Mouse (Mus musculus) macrophage (primary cell): ENCODE results near the gene Slc38a3. TPM values are rescaled to one million over a fixed set of nuclear protein-coding genes. Genes with fewer than 3 reads are reported as not detected.

Source experiments
- H3K27ac ChIP-seq: fragments of 350-480 bp; formaldehyde crosslinking; 2 replicates; pipeline ENCODE4 v1.9.0; 2021
- H3K36me3 ChIP-seq: fragments of 350-480 bp; formaldehyde crosslinking; 2 replicates; pipeline ENCODE4 v1.9.0; 2021; ENCODE audit errors: inconsistent target
- H3K4me3 ChIP-seq: fragments of 350-480 bp; formaldehyde crosslinking; 2 replicates; pipeline ENCODE4 v1.9.0; 2021; ENCODE audit errors: inconsistent target
- H3K79me2 ChIP-seq: fragments of 350-480 bp; formaldehyde crosslinking; 2 replicates; pipeline ENCODE4 v1.9.0; 2021; ENCODE audit errors: inconsistent target
- WGBS: methylation state at CpG from one replicate; pipeline ENCODE4 v1.1.7; 2026; ENCODE audit warnings: inconsistent platforms; ENCODE audit not compliant: missing documents; 5-methylcytosine and 5-hydroxymethylcytosine counted together
- polyA plus RNA-seq: library from polyadenylated mRNA; stranded (reverse); fragments of 250-400 nt; gene quantifications from 3 replicates; pipeline ENCODE4 v1.2.4, GENCODE M21; 2018; ENCODE audit warnings: inconsistent platforms

Gene Slc38a3
- polyA plus RNA-seq, 1 experiment from 2014 or later = not detected

DNA sequence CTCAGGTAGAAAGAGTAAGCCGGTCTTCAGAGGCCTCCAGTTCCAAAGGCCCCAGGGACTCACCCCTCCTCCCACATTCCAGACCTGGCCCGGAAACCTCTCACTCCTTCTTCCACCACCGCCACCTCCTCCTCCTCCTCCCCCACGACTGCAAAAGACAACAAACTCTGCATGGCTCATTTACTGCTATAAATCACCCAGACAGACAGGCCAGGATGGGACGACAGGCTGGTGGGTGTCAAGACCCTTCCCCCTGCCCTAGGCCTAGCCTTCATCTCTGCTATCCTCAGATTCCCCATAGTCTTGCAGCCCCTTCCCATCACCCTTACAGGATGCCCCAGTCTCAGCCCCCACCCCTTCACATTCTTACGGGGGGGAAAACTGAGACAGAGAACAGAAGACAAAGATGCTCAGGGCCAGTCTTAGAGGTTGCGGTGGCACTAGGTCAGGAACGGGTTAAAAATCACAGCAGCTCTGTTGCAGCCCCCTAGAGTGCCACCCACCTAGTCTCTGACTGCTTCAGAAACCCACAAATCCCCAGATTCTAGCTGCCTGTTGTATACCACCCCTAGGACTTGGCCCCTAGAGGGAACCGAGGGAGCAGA lies 30.1 kb upstream of the Slc38a3 start:
- no peaks in the 10 kb centered on the region for H3K79me2 ChIP-seq
- no peaks in the 10 kb centered on the region for H3K36me3 ChIP-seq
- H3K27ac ChIP-seq = no peak overlapping the region
- H3K4me3 ChIP-seq = no peak overlapping the region
- WGBS = 80% methylated on average over 9 of the region's 9 CpGs

- WGBS = 91% methylated on average over 14 of the region's 14 CpGs
- no peaks in the 10 kb centered on the region for H3K79me2 ChIP-seq
- H3K27ac ChIP-seq = no peak overlapping the region
- no peak overlapping the region for H3K4me3 ChIP-seq
- no peaks in the 10 kb centered on the region for H3K36me3 ChIP-seq
Observed at GRCm38 (mm10) chr9:107698611-107699190, 29.4 kb upstream of the Slc38a3 start.

- Histone ChIP-seq H3K79me2 (no peaks in the 10 kb centered on the region), H3K36me3 (no peaks in the 10 kb centered on the region), H3K27ac (no peak overlapping the region), H3K4me3 (no peak overlapping the region)
- 93% methylated on average over 14 of the region's 14 CpGs for WGBS
Observed at GRCm38 (mm10) chr9:107697811-107698521, 28.6 kb upstream of the Slc38a3 start.

DNA sequence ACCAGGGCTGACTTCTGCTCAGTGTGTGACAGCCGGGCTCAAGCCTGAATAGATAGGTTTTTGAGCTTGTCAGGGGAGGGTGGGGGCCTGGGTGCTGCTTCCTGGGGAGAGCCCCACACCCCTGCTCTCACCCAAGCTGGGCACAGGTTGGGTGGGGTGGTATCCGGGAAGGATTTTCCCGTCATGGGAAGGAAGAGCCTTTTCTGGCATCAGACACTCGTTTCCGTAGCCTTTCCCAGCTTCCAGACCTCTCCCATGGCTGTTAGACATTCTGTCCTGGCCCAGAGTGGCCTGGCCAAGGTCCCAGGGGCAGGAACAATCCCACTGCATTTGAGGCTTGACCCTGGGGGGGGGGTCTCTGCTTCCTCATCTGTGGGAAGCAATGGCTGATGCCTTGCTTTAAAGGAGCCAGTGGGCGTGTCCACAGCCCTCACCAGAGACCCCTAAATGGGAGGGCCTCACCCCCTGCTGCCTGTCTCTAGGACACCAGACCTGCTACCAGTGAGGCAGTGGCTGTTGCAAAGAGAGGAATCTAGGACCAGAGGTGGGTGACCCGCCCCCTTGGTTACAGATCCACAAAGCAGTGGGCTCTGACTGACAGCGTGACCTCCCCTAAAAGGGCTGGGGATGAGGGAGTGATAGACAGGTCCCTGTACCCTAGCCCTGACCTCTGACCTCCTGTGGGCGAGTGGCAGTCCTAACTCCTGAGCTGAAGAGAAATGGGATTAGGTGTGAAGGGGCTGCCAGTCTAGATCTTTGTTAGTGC lies 27.7 kb upstream of the Slc38a3 start:
- H3K27ac ChIP-seq = no peak overlapping the region
- 88% methylated on average over 9 of the region's 9 CpGs for WGBS
- H3K36me3 ChIP-seq = no peaks in the 10 kb centered on the region
- H3K4me3 ChIP-seq = no peak overlapping the region
- no peaks in the 10 kb centered on the region for H3K79me2 ChIP-seq

- WGBS = 7% methylated on average over 6 of the region's 6 CpGs
- Histone ChIP-seq H3K4me3 (no peak overlapping the region), H3K79me2 (no peaks in the 10 kb centered on the region), H3K36me3 (no peaks in the 10 kb centered on the region), H3K27ac (no peak overlapping the region)
Observed at GRCm38 (mm10) chr9:107696106-107696479, 26.8 kb upstream of the Slc38a3 start.

- no peak overlapping the region for H3K27ac ChIP-seq
- 70% methylated on average over 12 of the region's 12 CpGs for WGBS
Observed at GRCm38 (mm10) chr9:107695441-107696105, 26.2 kb upstream of the Slc38a3 start.

DNA sequence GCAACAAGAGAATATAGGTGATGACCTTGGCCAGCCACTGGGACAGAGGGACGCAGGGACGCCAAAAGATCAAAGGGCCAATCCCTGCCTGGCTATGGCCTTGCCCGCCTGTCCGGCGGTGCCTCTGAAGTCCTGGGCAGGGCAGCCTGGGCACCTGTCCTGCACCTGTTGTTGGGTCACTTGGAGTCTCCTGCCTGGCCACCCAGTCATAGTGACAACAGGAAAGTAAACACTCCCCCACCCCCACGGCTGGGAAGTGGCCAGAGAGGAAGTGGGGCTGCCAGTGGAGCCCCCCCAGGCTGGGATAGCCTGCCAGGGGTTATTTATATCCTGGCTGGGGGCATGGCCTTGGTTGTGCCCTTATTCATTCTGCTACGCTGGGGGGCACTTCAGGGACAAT lies 25.3 kb upstream of the Slc38a3 start:
- H3K4me3 ChIP-seq = no peak overlapping the region
- 72% methylated on average over 7 of the region's 7 CpGs for WGBS
- no peak overlapping the region for H3K27ac ChIP-seq

More at GRCm38 (mm10) chr9:107695441-107696105, 26.2 kb upstream of the Slc38a3 start:
- H3K79me2 ChIP-seq = no peaks in the 10 kb centered on the region
- H3K36me3 ChIP-seq = no peaks in the 10 kb centered on the region
- no peak overlapping the region for H3K4me3 ChIP-seq

DNA sequence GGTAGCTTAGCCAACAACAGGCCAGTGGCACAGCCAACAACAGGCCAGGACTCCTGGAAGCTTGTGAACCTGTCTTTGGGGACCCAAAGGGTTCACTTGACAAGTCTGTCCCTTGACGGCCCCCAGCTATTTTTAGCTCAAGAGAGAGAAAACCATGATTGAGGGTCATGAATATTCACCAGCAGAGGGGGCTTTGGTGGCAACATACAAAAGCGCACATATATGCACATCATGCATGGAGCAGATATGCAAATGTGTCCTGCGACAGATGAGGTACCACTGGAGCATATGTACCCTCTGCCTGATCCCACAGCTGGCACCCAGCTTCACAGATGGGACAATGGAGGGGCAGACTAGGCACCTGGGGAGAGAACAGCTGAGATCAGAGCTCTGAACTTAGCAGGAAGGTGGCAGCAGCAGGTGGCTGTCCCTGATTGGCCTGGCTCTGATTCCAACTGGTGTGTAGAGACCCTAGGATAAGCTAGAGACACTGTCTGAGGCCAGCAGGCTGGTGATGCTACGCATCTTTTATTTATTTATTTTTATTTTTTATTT lies 24.2 kb upstream of the Slc38a3 start:
- Histone ChIP-seq H3K4me3 (no peak overlapping the region), H3K36me3 (no peaks in the 10 kb centered on the region), H3K79me2 (no peaks in the 10 kb centered on the region), H3K27ac (no peak overlapping the region)
- WGBS = 76% methylated on average over 4 of the region's 4 CpGs

More for the DNA sequence above, 25.3 kb upstream of the Slc38a3 start:
- H3K79me2 ChIP-seq = no peaks in the 10 kb centered on the region
- no peaks in the 10 kb centered on the region for H3K36me3 ChIP-seq

- 89% methylated on average over 5 of the region's 5 CpGs for WGBS
- H3K27ac ChIP-seq = no peak overlapping the region
Observed at GRCm38 (mm10) chr9:107692785-107693184, 23.5 kb upstream of the Slc38a3 start.

DNA sequence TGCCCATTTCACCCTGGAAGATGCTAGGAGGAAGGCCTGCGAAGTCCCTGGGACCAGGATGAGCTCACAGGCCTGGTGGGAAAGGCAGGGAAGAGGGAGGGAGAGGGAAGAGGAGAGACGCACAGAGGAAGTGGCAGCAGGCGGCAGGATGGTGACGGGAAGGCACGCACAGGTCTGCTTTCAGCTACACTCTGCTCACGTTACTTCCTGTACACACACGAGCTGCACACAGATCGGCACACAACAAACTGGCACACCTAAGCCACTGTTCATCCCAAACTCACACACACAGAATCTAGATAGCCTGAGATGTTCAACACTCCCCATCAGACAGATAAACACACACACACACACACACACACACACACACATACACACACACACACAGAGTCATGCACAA lies 21.1 kb upstream of the Slc38a3 start:
- WGBS = 28% methylated on average over 8 of the region's 8 CpGs
- Histone ChIP-seq H3K4me3 (no peak overlapping the region), H3K27ac (no peak overlapping the region), H3K36me3 (no peaks in the 10 kb centered on the region), H3K79me2 (no peaks in the 10 kb centered on the region)

More at GRCm38 (mm10) chr9:107692785-107693184, 23.5 kb upstream of the Slc38a3 start:
- H3K79me2 ChIP-seq = no peaks in the 10 kb centered on the region
- H3K4me3 ChIP-seq = no peak overlapping the region
- H3K36me3 ChIP-seq = no peaks in the 10 kb centered on the region

GRCm38 (mm10) chr9:107688939-107689338 lies 19.6 kb upstream of the Slc38a3 start:
- 79% methylated on average over 7 of the region's 7 CpGs for WGBS
- H3K27ac ChIP-seq = no peak overlapping the region
- H3K4me3 ChIP-seq = no peak overlapping the region
- H3K36me3 ChIP-seq = no peaks in the 10 kb centered on the region
- no peaks in the 10 kb centered on the region for H3K79me2 ChIP-seq

DNA sequence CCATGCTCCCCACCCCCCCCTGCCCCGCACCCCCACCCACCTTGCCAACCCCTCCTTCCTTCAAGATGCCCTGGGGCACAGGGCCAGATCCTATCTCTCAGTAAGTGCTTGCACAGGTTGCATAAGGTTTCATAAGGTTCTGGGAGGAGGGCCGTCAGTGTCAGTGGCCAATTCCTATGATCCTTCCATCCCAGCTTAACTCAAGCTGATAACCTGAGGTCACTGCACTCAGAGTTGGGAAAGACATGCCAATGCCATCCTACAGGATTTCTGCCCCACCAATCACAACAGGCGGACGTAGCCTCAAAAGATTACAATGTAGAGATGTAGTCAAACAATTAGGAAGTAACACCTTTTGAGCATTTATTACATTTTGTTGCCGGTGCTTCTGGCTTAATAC lies 19.1 kb upstream of the Slc38a3 start:
- Histone ChIP-seq H3K4me3 (no peak overlapping the region), H3K36me3 (no peaks in the 10 kb centered on the region), H3K79me2 (no peaks in the 10 kb centered on the region), H3K27ac (no peak overlapping the region)
- WGBS = 86% methylated on average over 5 of the region's 5 CpGs

DNA sequence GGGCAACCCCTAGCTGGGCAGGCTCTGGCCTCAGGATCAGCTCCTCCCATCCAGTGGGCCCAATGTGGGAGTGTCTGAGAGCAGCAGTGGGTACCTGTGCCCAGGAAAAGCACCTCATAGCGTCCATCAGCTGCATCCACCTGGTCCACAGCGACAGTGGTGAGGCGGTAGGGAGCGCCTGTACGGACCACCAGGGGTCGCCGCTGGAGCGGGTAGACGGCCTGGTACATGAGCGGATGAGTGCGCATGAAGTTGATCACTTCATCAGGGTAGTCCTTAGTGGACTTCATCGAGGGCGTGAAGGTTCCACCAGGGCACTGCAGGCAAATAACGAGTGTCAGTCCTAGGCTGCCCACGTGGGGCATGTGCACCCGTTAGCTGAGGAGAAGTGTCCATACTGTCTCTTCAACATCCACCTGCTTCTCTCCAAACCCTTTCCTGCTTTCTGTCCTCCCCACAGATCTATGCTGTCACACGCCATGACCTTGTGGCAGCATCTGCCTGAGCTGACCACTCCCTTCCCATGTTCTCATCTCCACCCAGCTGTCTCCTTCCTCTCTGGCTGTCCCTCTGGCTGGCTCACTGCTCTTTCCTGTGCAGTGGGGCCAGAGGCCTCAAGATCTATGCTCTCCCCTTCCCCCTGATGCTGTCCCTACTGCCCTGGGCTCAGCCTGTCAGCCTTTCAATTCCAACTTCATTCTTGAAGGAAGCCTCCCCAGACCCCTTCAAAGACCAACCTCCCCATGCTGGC lies 16.1 kb upstream of the Slc38a3 start:
- no peak overlapping the region for H3K27ac ChIP-seq
- H3K79me2 ChIP-seq = no peaks in the 10 kb centered on the region
- WGBS = 38% methylated on average over 17 of the region's 17 CpGs
- H3K36me3 ChIP-seq = no peaks in the 10 kb centered on the region
- H3K4me3 ChIP-seq = no peak overlapping the region
